In the genomic region with DNA sequence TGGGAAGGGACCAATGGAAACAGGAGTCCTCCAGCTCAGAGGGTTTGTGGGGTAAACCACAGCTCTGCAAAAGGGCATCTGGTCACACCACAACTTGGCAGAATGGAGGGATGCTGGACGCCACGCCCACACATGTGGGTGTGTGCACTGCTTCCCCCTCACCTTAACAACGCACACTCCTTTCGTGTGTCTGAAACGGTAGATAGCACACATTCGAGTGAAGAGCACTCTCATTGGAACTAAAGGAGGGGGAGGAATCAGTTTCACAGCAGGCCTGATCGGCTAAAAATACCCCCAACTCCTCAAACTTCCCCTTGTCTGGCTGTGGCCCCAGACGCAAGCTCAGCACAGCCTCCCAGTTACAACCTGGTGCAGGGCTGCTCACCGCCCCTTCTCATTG, we compare ENCODE assay signal across 15 mouse cellular contexts.
DNase-seq lines count a peak whose midpoint lies in the region; ATAC-seq lines count a peak whose summit lies in the region.
"Had no signal": no experiment of that assay in that cellular context is flagged by ENCODE, and none has a peak within 500 bp of the region (broad histone marks: within the 10 kb centered on the region; RNA-seq: fewer than 3 reads in every experiment).

No protein-coding gene starts in this region.

- peak overlapping the region; percentile 15 for H3K27ac ChIP-seq in intestine, embryonic 15.5 days
- H3K27ac ChIP-seq: limb, embryonic 15.5 days; midbrain, embryonic 12.5 days had no signal

- H3K4me1 ChIP-seq in intestine, embryonic 15.5 days (replicated peaks): peaks cover 35% of the 10 kb centered on the region

- H3K4me2 ChIP-seq in intestine, embryonic 15.5 days (replicated peaks): no peak overlapping the region
- H3K4me2 ChIP-seq: limb, embryonic 15.5 days; midbrain, embryonic 12.5 days had no signal

- WGBS in intestine, embryonic 15.5 days: 49% methylated on average over 9 of the region's 9 CpGs

- peak; percentile 75 for DNase-seq in layer of hippocampus, adult 9-11 months
- no peak for DNase-seq in layer of hippocampus, postnatal 10 days (ENCODE audit: low spot score in 2 of 2)
- peak; percentile 33 for DNase-seq in CD4-positive helper T cell, adult 2 months (ENCODE audit: low read depth, low spot score)
- peak; percentile 77 for DNase-seq in brain, adult 2 months (ENCODE audit: low read depth, low spot score)
- DNase-seq in cerebellum, postnatal 36 days: no peak
- DNase-seq in adrenal gland, adult 2 months: no peak
- no peak for DNase-seq in left cerebral cortex, postnatal 4 days
- DNase-seq: adrenal gland, postnatal 36 days; cerebellum, adult 9-10 months; kidney, postnatal 36 days; spleen, adult 18-20 months had no signal

- no peaks in the 10 kb centered on the region for H3K36me3 ChIP-seq in intestine, embryonic 15.5 days
- H3K36me3 ChIP-seq: limb, embryonic 15.5 days; midbrain, embryonic 12.5 days had no signal

- ATAC-seq in intestine, embryonic 15.5 days: no peak
- ATAC-seq: forebrain, embryonic 14.5 days had no signal

- no peak overlapping the region for H3K4me3 ChIP-seq in intestine, embryonic 15.5 days (replicated peaks)
- H3K4me3 ChIP-seq: limb, embryonic 15.5 days; midbrain, embryonic 12.5 days had no signal

- no peaks in the 10 kb centered on the region for H3K9me3 ChIP-seq in intestine, embryonic 15.5 days
- H3K9me3 ChIP-seq: limb, embryonic 15.5 days; midbrain, embryonic 12.5 days had no signal

- no peak overlapping the region for H3K9ac ChIP-seq in intestine, embryonic 15.5 days
- H3K9ac ChIP-seq: limb, embryonic 15.5 days; midbrain, embryonic 12.5 days had no signal

- no peaks in the 10 kb centered on the region for H3K27me3 ChIP-seq in intestine, embryonic 15.5 days (replicated peaks)
- H3K27me3 ChIP-seq: limb, embryonic 15.5 days had no signal

- intact Hi-C loops in left cerebral cortex, postnatal 4 days (cut with DNase I): loop anchor here (5.0 kb wide), 1 partner anchor 80 kb away; no protein-coding TSS in a partner anchor

Comparison
In these comparisons a context has a peak if more than half of its experiments do, and no peak if none do; other contexts are left out.
1. DNase-seq: peak in layer of hippocampus, adult 9-11 months (single experiment), CD4-positive helper T cell, adult 2 months (single experiment) and brain, adult 2 months (single experiment); none in layer of hippocampus, postnatal 10 days (0 of 2), cerebellum, postnatal 36 days (0 of 2), adrenal gland, adult 2 months (single experiment) and left cerebral cortex, postnatal 4 days (single experiment).